Mouse (Mus musculus) T-helper 17 cell (primary cell): Measurements from ENCODE around the gene Lama2.

ENCODE experiments used
- in situ Hi-C, 2 experiments: fragments of 300-600 bp; cut with MboI, MseI; formaldehyde crosslinking; loops; 1 replicate in 1 of 2; 2 replicates in 1 of 2; pipeline ENCODE4 v1.15.1; 2025; ENCODE audit warnings: high pct_unique_total_duplicates in 2 of 2

Gene Lama2

DNA sequence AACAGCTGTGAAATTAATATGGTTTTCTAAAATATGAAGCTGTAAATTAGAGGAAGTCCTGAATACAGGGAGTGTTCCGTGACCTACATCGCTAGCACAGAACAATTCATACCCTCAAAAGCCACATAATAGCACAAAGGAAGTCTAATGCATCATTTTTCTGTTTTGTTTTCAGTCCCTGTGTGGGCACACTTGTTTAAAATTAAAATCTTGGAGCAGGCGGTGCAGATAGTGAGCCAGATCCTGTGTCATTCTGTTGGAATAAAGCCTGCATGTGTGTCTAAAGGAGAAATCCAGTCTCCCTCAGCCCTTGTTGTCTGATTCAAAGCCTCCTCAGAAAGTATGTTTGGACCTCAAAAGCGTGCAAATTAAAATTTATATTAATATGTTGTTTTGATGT, 234.9 kb downstream of the Lama2 start:
- in situ Hi-C loops = no loop called here

DNA sequence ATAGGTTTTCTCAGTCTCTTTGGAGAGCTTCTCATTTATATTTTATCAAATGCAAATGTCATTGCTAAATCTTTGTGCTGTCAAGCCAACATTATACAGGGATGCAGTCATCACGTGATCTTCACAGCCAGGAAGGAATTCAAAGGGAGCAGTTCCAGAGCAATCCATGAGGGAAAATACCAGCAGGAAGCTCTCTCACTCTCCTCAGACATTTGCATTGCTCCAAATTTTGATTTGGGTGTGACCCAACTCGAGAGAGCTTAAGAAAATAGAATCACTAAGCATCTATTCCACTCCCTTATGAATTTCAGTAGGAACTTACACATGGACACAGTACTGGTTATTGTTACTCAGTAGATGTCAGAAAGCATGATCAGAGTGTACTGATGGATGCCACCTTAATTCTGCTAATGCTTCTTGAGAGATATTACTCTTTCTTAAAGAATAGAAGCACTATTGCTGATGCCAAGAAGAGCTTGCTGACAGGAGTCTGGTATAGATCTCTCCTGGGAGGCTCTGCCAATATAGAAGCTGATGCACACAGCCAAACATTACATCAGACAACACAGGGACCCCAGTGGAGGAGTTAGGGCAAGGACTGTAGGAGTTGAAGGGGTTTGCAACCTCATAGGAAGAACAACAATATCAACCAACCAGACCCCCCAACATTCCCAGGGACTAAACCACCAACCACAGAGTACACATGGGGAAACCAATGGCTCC, 236.5 kb downstream of the Lama2 start:
- in situ Hi-C loops = no loop called here

DNA sequence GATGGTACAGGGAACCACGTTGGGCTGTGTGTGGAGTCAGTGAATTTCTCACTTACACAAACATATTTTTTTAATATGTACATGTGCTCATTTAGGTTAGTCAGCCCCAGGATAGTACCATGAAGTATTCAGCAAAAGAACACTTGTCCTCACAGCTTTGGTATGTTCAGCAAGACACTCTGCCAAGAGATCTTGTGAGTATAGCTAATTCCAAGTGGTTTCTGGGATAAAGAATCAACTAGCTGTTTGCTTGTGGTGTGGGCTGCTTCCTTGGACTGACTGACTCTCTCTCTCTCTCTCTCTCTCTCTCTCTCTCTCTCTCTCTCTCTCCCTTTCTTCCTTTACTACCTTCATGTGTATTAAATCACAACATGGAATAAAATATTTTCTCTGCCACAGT, 241.3 kb downstream of the Lama2 start:
- in situ Hi-C loops = no loop called here

DNA sequence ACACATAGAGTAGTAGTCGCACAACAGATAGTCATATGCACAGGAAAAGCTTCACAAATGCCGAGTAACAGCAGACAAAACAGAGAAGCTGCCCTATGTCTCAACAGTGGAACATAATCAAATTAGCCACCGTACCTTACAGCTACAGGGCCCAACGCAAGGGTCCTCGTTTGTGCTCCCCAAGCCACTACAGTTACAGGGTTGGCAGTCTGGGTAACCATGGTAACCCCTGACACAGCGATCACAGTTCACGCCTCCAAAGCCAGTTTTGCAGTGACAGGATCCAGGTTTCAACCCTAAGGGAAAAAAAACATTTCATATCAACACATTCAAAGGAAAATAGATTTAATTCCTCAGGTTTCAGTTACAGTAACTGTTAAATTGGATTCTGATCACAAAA, 275.3 kb downstream of the Lama2 start:
- in situ Hi-C loops = no loop called here

DNA sequence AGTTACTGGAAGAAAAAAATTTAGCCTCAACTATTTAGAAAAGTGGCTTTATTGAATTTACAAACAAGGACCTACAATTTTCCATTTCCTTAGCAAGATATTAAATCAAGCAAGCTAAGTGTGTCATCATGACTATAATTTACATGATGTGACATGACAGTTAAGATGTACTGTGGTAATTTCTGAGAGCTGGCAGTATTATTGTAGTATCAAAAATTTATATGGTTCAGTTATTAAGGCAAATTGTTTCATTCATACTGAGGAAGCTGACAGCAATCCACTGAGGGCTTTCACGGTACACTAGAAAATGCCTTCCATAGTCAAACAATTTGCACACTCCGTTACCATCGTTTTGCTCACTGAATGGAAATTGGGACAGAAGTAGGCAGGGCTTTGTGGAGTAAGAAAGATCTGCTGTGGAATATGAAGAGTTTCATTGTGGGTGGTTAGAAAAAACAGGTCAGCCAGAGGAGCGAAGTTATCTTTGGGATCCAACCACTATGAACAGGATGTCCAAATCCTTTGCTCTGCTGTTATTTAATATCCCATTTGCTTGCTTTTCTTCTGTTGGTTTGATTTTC, 297.1 kb downstream of the Lama2 start:
- in situ Hi-C loops = no loop called here

DNA sequence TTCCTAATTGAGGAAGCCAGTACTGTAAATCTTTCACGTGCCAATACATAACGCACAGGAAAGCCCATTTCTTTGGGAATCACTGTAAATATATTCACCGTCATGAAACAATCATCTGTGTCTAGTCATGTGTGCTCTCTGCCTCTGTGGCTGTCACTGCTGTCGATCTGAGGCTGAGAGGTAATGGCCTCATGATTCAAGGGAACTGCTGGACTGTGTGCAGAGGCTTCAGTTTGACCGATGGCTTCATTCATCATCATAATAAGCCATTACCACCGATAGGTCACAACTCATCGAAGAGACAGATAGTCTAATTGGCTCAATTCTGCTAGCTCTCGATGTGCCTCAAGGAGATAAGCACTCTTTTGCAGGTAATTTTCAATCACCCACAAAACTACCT, 312.1 kb downstream of the Lama2 start:
- in situ Hi-C loops = no loop called here

DNA sequence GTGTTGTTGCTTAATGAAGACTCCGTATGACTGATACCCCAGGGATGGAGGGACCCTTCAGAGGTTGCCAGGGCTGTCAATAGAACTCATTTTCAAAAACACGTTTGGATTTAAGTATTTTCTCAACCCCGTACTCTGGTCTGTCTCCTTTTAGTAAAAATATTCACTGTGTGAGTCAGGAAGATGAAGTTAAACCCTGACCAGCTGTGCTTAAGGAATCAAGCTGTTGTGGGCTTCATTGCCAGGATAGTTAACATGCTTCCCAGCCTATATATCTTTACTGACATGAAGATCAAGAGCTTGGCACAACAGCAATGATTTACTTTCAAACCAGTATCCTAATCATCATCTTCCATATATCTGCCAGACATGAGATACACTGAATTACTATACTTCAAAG, 314.3 kb downstream of the Lama2 start:
- in situ Hi-C loops = no loop called here

DNA sequence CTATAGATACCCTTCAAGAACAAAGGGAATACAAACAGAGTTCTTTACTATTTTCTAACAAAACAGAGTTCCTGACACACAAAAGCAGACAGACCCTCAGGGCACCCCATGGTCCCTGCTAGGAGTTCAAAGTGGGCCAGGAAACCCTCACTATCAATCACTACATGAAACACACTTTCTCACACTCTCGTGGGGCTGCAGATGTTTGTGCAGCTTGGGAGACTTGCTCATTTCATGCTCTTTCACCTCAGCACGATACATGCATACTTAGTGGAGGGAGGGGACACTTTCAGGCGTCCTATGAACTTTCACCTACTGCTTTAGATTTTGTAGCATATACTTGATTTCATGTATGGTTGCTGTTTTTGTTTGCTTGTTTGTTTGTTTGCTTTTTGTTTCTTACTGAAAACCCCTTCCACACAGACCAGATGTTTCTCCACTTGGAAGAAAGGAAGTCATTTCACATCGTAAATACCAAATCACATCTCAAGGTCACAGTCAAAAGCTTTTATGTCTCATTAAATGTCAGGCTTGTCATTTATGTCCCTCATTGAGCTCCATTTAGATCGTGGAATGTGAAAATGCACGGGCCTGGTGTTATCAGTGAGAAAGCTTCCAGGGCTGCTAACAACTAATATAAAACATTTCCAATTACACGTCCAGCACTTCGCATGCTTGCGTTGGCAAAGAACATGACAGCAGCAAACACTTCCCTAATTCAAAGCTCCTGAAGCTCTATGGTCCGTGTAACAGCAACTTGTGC, 334.3 kb downstream of the Lama2 start:
- in situ Hi-C loops = loop anchor here in 1 of 2 experiments (5.0 kb wide), 1 partner anchor 53 kb away; no protein-coding TSS in a partner anchor

DNA sequence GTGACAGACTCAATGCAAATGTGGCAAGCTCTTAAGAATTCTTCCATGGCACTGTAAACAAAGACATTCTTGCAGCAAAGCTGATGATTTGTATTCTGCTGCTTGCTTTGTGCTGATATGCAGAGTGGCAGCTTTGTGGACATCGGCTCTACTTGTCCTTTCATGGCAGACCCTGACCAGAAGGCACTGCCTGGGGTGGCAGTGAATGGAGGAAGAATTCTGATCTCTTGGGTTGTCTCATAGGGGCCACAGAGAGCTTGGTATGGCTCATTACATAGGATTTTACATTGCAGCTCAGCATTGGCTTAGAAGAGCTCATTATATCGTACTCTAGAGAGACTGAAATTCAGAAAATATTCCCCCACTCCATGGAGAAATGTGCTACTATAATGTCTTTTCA, 352.1 kb downstream of the Lama2 start:
- in situ Hi-C loops = no loop called here

DNA sequence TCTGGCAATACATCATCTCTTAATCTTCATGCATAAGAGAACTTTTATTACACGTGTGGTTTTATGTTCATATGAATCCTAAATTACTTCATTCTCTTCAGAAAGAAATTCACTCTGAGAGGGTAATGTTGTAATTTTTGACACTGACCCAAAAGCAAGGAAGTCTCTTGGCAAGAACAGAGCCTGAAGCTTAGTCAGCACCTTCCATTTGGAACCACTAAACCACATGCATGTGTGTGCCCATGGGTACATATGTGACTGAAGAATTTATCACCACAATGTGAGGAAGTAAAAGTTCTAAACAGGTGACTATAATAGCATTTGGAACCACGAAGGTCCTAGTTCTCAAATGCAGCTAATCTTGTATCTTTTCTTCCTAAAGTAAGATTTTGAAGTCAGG, 353.7 kb downstream of the Lama2 start:
- in situ Hi-C loops = no loop called here

DNA sequence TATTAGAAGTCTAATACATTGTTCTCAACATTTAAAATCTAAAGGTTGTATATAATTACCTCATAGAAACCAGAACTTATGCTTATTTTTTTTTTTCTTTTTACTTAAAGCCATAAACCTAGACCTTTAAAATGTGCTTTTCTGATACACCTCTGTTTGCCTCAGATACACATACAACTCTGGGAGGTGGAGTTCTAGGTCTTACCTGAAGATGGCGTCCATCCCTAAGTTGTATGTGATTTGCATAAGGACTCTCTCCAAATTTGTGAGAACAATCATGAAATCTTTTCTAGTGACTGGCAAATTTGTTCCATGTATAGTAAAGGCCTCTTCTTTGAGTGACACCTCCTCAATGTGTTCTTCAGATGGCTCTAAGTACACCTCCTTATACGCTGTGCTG, 354.8 kb downstream of the Lama2 start:
- in situ Hi-C loops = no loop called here

DNA sequence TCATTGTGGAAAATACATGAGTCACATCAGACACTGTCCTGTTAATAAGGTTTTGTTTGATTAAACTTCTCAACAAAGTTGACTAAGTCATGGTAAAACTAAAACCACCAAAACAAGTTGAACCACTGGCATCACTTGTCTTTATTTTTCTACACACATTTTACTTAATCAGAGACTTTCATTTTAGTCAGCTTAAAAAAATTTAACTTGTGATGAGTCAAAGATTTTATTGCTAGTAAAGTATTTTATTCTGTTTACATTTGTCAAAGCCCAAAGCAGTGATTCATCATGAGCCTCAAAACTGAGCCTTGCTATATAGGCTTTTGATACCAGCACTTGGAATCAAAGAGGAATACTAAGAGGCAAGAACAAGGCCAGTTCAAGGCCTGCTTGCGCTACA, 369.8 kb downstream of the Lama2 start:
- in situ Hi-C loops = loop anchor here in 1 of 2 experiments (10.0 kb wide), 1 partner anchor 1095 kb away; no protein-coding TSS in a partner anchor

DNA sequence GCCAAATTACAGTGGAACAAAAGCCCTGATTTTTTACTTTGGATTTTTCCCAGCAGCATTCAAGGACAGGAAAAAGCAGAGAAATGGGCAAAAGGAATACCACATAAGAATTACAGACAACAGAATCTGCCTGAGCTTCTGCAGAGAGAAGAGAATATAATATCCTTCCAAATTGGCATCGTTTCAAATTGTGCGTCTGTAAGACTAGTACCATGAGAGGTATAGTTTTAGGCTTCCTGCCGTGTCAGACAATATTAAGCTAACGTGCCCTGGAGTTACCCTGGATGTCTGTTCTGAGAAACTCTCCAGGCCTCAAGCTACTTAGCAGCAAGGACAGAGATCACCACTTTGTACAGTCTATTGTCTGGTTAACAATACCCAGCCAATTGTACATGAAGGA, 384.8 kb downstream of the Lama2 start:
- in situ Hi-C loops = loop anchor here in 1 of 2 experiments (5.0 kb wide), 1 partner anchor 53 kb away; no protein-coding TSS in a partner anchor

DNA sequence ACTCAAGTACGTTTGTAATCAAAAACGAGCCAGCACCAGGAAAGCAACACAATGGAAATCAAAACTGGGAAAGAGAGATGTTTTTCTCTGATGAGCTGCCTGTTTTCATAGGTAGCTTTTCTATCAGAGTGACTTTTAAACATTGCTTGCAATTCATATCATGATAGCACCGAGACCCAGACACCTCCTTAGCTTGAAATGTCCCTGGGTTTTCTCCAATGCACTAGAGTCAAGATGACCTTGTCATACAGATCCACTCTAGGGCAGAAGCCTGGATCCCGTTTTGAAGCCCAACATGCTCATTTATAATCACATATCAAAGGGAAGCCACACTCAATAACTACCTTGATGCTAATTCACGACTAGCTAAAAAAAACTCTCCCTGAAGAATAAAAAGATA, 386.0 kb downstream of the Lama2 start:
- in situ Hi-C loops = loop anchor here in 1 of 2 experiments (5.0 kb wide), 1 partner anchor 54 kb away; no protein-coding TSS in a partner anchor

DNA sequence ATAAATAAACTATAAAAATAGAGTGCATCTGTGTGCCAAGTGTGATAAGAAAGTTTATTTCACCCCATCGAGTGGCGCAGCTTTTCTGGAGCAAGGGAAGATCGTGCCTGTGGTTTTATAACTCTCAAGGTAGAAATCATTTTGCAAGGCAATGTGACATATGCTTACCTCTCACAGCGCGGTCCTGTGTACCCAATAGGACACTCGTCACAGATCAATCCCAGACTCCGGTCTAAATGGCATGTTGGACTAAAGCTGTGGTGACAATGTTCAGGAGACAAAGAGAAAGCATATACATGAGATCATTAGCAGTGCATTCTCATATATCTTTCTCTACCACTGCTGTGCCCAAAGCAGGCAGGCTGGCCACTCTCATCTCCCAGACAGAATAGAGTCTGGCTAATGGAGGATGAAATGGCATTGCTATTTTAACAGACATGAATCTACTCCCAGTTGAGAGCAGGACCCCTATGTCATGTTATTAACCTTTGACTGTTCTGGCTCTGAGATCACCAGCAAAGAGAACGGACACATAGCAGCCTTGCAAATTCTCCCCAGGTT, 395.7 kb downstream of the Lama2 start:
- in situ Hi-C loops = no loop called here

DNA sequence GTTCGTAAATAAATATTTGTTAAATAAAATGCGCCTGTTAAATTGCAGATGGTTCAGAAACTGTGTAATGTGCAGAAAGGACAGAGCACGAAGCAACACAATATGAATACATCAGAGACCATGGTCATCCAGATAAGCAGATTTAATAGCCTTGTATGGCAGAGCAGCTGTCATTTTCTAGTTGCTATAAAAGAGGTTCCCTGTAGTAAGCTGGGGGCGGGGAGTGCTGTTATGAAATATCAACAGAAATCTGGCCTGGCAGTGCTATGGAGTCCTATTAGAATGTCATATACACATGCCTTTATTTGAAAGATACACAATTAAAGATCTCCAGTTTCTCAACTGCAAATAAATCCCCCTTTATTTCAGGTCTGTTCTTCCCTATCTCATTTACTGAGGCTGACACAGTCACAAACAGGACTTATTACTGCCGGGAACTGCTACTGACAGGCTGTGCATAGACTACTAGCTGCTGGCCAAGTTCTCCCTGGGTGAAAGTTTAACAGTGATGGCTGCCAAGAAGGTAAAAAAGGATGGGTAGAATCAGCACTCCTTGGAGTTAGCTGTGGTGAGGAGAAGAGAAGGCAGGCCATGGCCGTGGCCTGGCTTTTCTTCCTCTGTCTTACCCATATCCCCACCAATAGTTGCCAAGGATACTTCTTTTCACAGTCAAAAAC, 396.8 kb downstream of the Lama2 start:
- in situ Hi-C loops = no loop called here

DNA sequence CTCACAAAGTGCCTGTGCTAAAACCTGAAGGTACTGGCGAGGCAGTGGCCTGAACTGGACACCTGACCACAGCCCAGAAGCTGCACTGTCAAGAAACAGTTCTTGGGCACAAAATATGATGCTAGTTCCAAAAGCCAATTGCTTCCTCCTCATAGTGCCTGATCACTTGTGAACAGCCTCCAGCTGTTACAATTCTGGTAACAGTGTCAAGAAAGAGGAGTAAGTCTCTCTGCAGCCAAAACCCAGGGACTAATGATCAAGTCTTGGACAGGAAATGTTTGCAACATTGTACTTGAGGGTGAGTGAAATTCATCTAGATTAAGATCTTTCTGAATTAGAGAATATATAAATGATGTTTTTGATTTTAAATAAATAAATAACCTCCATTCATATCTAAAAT, 399.9 kb downstream of the Lama2 start:
- in situ Hi-C loops = no loop called here

DNA sequence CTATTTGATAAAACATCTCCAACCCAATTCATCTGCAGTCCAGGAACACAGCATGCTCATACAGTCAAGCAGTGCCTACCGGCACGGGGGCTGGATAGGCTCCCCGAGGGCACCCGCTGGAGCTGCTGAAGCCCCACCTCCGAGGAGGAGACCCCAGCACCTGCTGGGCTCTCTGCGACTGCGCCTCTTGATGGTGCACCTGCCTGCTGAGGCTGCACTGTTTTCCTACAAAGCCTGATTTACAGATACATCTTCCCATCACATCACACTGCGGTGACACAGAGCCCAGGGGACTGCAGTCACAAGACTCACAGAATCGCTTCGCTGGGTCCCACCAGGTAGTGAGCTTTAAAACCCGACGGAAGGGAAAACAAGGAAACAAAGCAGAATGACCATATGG, 412.2 kb downstream of the Lama2 start:
- in situ Hi-C loops = no loop called here

DNA sequence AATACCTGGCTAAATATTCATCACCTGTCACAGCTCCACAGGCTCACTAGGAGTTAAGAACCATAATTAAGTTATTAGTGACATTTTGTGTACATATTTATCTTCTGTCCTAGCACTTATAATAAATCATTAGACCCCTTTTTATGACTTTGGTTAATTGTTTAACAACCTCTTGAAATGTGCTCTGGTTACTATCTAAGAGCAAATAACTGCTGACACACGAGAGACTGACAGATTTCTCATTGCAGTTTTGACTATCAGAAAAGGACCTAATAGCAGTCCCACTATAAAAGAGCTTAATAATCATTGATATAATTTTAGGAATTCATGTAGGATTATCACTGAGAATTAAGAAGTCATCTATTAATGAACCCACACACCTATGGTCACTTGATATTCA, 421.1 kb downstream of the Lama2 start:
- in situ Hi-C loops = no loop called here

DNA sequence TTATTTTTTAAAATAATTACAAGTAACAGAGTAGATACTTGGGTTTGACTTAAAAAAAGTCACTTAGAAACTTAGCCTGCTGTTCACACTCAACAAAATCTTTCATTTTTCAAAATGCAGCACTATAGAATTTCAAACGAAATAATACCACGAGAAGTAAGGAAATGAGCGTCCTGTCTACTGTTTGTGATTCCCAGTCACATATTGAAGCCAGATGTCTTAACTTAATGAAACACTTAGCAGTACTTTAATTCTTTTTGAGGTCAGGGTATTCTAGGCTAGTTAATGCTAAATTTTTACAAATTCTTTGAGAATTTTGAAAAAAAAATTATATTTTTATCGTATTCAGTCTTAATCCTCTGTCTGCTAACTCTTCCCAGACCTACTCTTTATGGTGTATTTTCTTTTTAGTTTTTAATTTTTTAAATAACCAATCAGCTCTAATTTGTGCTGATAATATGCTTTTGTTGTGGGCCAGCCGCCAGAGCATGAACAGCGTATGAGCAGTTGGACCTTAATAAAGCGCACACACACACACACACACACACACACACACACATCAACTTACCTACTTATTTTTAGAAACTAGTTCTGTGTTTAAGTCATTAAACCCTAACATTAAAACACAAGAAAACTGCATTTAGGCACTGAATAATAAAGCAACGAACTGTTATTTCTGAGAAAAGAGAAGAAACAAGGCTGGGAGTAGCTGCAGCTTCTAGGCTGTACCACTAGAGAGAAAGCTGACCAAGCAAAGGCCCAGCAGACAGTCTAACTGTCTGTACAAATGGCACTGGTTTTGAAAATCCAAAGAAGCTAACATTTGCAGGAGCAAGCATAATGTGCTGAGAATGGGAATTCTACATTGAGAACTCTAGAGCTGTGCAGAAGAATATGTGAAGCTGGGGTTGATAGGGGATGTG, 425.3 kb downstream of the Lama2 start:
- in situ Hi-C loops = no loop called here
